ENCODE assay signal across 9 mouse cellular contexts in genomic region chr9:31331906-31332305, GRCm38 (mm10). TPM values are rescaled to one million over a fixed set of nuclear protein-coding genes. Genes with fewer than 3 reads are reported as not detected.
DNase-seq lines count a peak whose midpoint lies in the region; ATAC-seq and TF ChIP-seq lines count a peak whose summit lies in the region.
"Had no signal": no experiment of that assay in that cellular context is flagged by ENCODE, and none has a peak within 500 bp of the region (broad histone marks: within the 10 kb centered on the region; RNA-seq: fewer than 3 reads in every experiment).

No protein-coding gene starts in this region.

- peaks cover 43% of the 10 kb centered on the region for H3K36me3 ChIP-seq in liver, embryonic 12.5 days
- H3K36me3 ChIP-seq in heart, embryonic 10.5 days = peaks cover 16% of the 10 kb centered on the region; the same call in 1 of the 2 replicates

- no peak overlapping the region for H3K4me2 ChIP-seq in liver, embryonic 12.5 days
- H3K4me2 ChIP-seq: hindbrain, embryonic 14.5 days had no signal

- no peaks in the 10 kb centered on the region for H3K9me3 ChIP-seq in liver, embryonic 12.5 days (replicated peaks)
- H3K9me3 ChIP-seq in heart, embryonic 10.5 days = no peaks in the 10 kb centered on the region

- no peak overlapping the region for H3K4me3 ChIP-seq in gastrocnemius, adult 2 months
- H3K4me3 ChIP-seq in liver, embryonic 12.5 days = no peak overlapping the region
- no peak overlapping the region for H3K4me3 ChIP-seq in heart, embryonic 10.5 days

- peak; percentile 60; the same call in 1 of the 2 replicates for ATAC-seq in liver, embryonic 12.5 days

- no peaks in the 10 kb centered on the region for H3K27me3 ChIP-seq in liver, embryonic 12.5 days (replicated peaks)
- no peaks in the 10 kb centered on the region for H3K27me3 ChIP-seq in heart, embryonic 10.5 days (ENCODE audit: insufficient read depth, poor library complexity, severe bottlenecking)

- H3K27ac ChIP-seq in gastrocnemius, adult 2 months = no peak overlapping the region
- H3K27ac ChIP-seq in liver, embryonic 12.5 days = no peak overlapping the region
- H3K27ac ChIP-seq in heart, embryonic 10.5 days = no peak overlapping the region
- H3K27ac ChIP-seq: hindbrain, embryonic 14.5 days had no signal

- no peak overlapping the region for H3K9ac ChIP-seq in liver, embryonic 12.5 days
- H3K9ac ChIP-seq: hindbrain, embryonic 14.5 days had no signal

- 0 out of 2 replicates have a peak, but pooled peaks cover 3% of the 10 kb centered on the region for H3K4me1 ChIP-seq in liver, embryonic 12.5 days
- no peaks in the 10 kb centered on the region for H3K4me1 ChIP-seq in heart, embryonic 10.5 days

- 77% methylated on average over 3 of the region's 3 CpGs for WGBS in liver, embryonic 12.5 days (ENCODE audit: insufficient replicate concordance)
- 61% methylated on average over 3 of the region's 3 CpGs for WGBS in heart, embryonic 10.5 days

- intact Hi-C loops in gastrocnemius, adult 2 months (cut with DNase I) = no loop called here

- peak; percentile 43 for TF ChIP-seq CTCF in gastrocnemius, adult 2 months (IDR thresholded peaks at IDR 0.05)

- DNase-seq in gastrocnemius, adult 2 months = no peak
- no peak for DNase-seq in gastrocnemius, postnatal 25 days
- DNase-seq in A20 (ENCODE audit: low read depth, low spot score) = peak; percentile 30
- peak; percentile 76 for DNase-seq in cerebellum, adult 9-10 months
- DNase-seq in urinary bladder, adult 18-20 months (ENCODE audit: low spot score in 2 of 2) = no peak
- no peak for DNase-seq in heart, embryonic 10.5 days (ENCODE audit: low spot score)
- DNase-seq in layer of hippocampus, adult 8-10 months (ENCODE audit: low spot score in 2 of 2) = no peak

RNA-seq across cellular contexts. Expression of gene Prdm10, which starts 51.6 kb away (rescaled TPM):
- total RNA-seq in gastrocnemius, adult 2 months (2021) = 1 to 10 TPM; 4.4 to 4.8 TPM
- 1 to 10 TPM; 3.0 to 3.7 TPM for total RNA-seq in gastrocnemius, postnatal 25 days (2021)
- 4.1 and 4.7 TPM in 2 replicates for polyA plus RNA-seq in liver, embryonic 12.5 days (2016; fragmentation: Nextera tagmentation; extraction: Ambion mirVana)
- polyA plus RNA-seq in heart, embryonic 10.5 days (2016; fragmentation: Nextera tagmentation; extraction: Ambion mirVana) = 5.3 and 5.6 TPM in 2 replicates
- 10 to 100 TPM; 18.4 to 23.5 (median 20.3) TPM for total RNA-seq in layer of hippocampus, adult 8-10 months (2022)

RNA-seq across cellular contexts. Expression of gene Nfrkb, which starts 54.1 kb away (rescaled TPM):
- total RNA-seq in gastrocnemius, adult 2 months (2021) = 10 to 100 TPM; 10.4 to 11.2 TPM
- total RNA-seq in gastrocnemius, postnatal 25 days (2021) = 1 to 10 TPM; 8.0 to 8.6 TPM
- 8.6 and 9.3 TPM in 2 replicates for polyA plus RNA-seq in liver, embryonic 12.5 days (2016; fragmentation: Nextera tagmentation; extraction: Ambion mirVana)
- polyA plus RNA-seq in heart, embryonic 10.5 days (2016; fragmentation: Nextera tagmentation; extraction: Ambion mirVana) = 15.2 and 16.1 TPM in 2 replicates
- total RNA-seq in layer of hippocampus, adult 8-10 months (2022) = 10 to 100 TPM; 32.5 to 41.1 (median 37.9) TPM

Comparison
In these comparisons a context has a peak if more than half of its experiments do, and no peak if none do; other contexts are left out.
1. DNase-seq: peak in A20 (single experiment) and cerebellum, adult 9-10 months (single experiment); none in gastrocnemius, adult 2 months (single experiment), gastrocnemius, postnatal 25 days (single experiment), urinary bladder, adult 18-20 months (0 of 2), heart, embryonic 10.5 days (single experiment) and layer of hippocampus, adult 8-10 months (0 of 2).